Mouse (Mus musculus) MEL (cell line): ENCODE results near the gene Tdp1. TPM values are rescaled to one million over a fixed set of nuclear protein-coding genes. Genes with fewer than 3 reads are reported as not detected.

Experiments used
- DNase-seq: peaks from one replicate; pipeline ENCODE4 v3.0.0; 2011; ENCODE audit warnings: low read depth, low spot score
- H3K27ac ChIP-seq: 2 replicates; pipeline ENCODE4 v1.5.1; 2012; ENCODE audit warnings: low read depth, mild to moderate bottlenecking, control low read depth, low read length, moderate library complexity; ENCODE audit not compliant: control insufficient read depth
- H3K27me3 ChIP-seq, 2 experiments: fragments of 150-350 bp in 1 of 2; sonication (generic) in 1 of 2; 2 replicates each; pipeline ENCODE4 v1.6.1; 2012; ENCODE audit warnings: low read length in 2 of 2, mild to moderate bottlenecking in 2 of 2, improper control_type of control experiment in 1 of 2, moderate library complexity in 1 of 2; ENCODE audit not compliant: insufficient read depth in 2 of 2, control insufficient read depth in 1 of 2
- H3K36me3 ChIP-seq, 2 experiments: 2 replicates each; pipeline ENCODE4 v1.6.1; 2012 to 2014; ENCODE audit warnings: low read length in 2 of 2, improper control_type of control experiment in 1 of 2, inconsistent platforms in 1 of 2, mild to moderate bottlenecking in 1 of 2; ENCODE audit not compliant: insufficient read depth in 2 of 2, control insufficient read depth in 1 of 2
- H3K4me1 ChIP-seq, 2 experiments: fragments of 150-350 bp in 1 of 2; sonication (generic) in 1 of 2; 2 replicates each; pipeline ENCODE4 v1.6.1; 2012; ENCODE audit warnings: low read length in 2 of 2, improper control_type of control experiment in 1 of 2, mild to moderate bottlenecking in 1 of 2; ENCODE audit not compliant: insufficient read depth in 2 of 2, control insufficient read depth in 1 of 2
- H3K4me3 ChIP-seq, 2 experiments: fragments of 150-350 bp in 1 of 2; sonication (generic) in 1 of 2; 2 replicates each; pipeline ENCODE4 v1.5.1; 2012; ENCODE audit warnings: low read depth in 2 of 2, low read length in 2 of 2, mild to moderate bottlenecking in 2 of 2, moderate library complexity in 2 of 2, control low read depth in 1 of 2, improper control_type of control experiment in 1 of 2; ENCODE audit not compliant: control insufficient read depth in 1 of 2, insufficient read depth in 1 of 2
- H3K79me2 ChIP-seq: 2 replicates; pipeline ENCODE4 v1.6.1; 2012; ENCODE audit warnings: mild to moderate bottlenecking, low read length, moderate library complexity; ENCODE audit not compliant: control insufficient read depth, poor library complexity, insufficient read depth
- H3K9ac ChIP-seq: 2 replicates; pipeline ENCODE4 v1.6.1; 2012; ENCODE audit warnings: low read depth, mild to moderate bottlenecking, control low read depth, low read length, moderate library complexity; ENCODE audit not compliant: control insufficient read depth, poor library complexity, severe bottlenecking
- H3K9me3 ChIP-seq: fragments of 150-350 bp; sonication (generic); replicated peaks from 2 replicates; pipeline ENCODE4 v1.6.1; 2012; ENCODE audit warnings: mild to moderate bottlenecking, low read length, improper control_type of control experiment, moderate library complexity; ENCODE audit not compliant: insufficient read depth
- BHLHE40 ChIP-seq: IDR thresholded peaks from 2 replicates; pipeline ENCODE4 v1.6.1; 2012; ENCODE audit warnings: low read depth, mild to moderate bottlenecking, inconsistent platforms, low read length, improper control_type of control experiment, borderline replicate concordance
- CHD1 ChIP-seq: IDR thresholded peaks from 2 replicates; pipeline ENCODE4 v1.6.1; 2012; ENCODE audit warnings: low read depth, mild to moderate bottlenecking, inconsistent platforms, low read length, improper control_type of control experiment
- ETS1 ChIP-seq: IDR thresholded peaks from 2 replicates; pipeline ENCODE4 v1.6.1; 2012; ENCODE audit warnings: low read depth, mild to moderate bottlenecking, inconsistent platforms, low read length, improper control_type of control experiment, moderate library complexity
- GATA1 ChIP-seq: IDR thresholded peaks from 2 replicates; pipeline ENCODE4 v1.6.1; 2011; ENCODE audit warnings: low read depth, low read length, improper control_type of control experiment
- KAT2A ChIP-seq: conservative IDR thresholded peaks from 2 replicates; pipeline ENCODE4 v1.6.1; 2012; ENCODE audit warnings: low read depth, low read length, improper control_type of control experiment, inconsistent platforms
- MAFK ChIP-seq: IDR thresholded peaks from 2 replicates; pipeline ENCODE4 v1.6.1; 2011; ENCODE audit warnings: low read depth, mild to moderate bottlenecking, low read length, improper control_type of control experiment, borderline replicate concordance
- MYB ChIP-seq: IDR thresholded peaks from 2 replicates; pipeline ENCODE4 v1.6.1; 2011; ENCODE audit warnings: mild to moderate bottlenecking, low read depth, low read length, improper control_type of control experiment
- MYC ChIP-seq: IDR thresholded peaks from 2 replicates; pipeline ENCODE4 v1.6.1; 2011; ENCODE audit warnings: low read depth, mild to moderate bottlenecking, low read length, improper control_type of control experiment, moderate library complexity
- NRF1 ChIP-seq: IDR thresholded peaks from 2 replicates; pipeline ENCODE4 v1.6.1; 2014; ENCODE audit warnings: low read depth, mild to moderate bottlenecking, inconsistent platforms, low read length, improper control_type of control experiment, moderate library complexity; ENCODE audit not compliant: poor library complexity, insufficient read depth, severe bottlenecking
- POLR2A ChIP-seq, 2 experiments: IDR thresholded peaks; 2 replicates each; pipeline ENCODE4 v1.6.1; 2011 to 2012; ENCODE audit warnings: low read length in 2 of 2, mild to moderate bottlenecking in 2 of 2, control low read depth in 1 of 2, improper control_type of control experiment in 1 of 2, low read depth in 1 of 2, moderate library complexity in 1 of 2; ENCODE audit not compliant: control insufficient read depth in 1 of 2, insufficient read depth in 1 of 2, poor library complexity in 1 of 2
- RAD21 ChIP-seq: IDR thresholded peaks from 2 replicates; pipeline ENCODE4 v1.6.1; 2011; ENCODE audit warnings: mild to moderate bottlenecking, low read depth, low read length, improper control_type of control experiment
- RCOR1 ChIP-seq: IDR thresholded peaks from 2 replicates; pipeline ENCODE4 v1.6.1; 2012; ENCODE audit warnings: low read depth, mild to moderate bottlenecking, inconsistent platforms, low read length, improper control_type of control experiment
- SIN3A ChIP-seq: IDR thresholded peaks from 2 replicates; pipeline ENCODE4 v1.6.1; 2012; ENCODE audit warnings: low read length, improper control_type of control experiment, inconsistent platforms
- SMC3 ChIP-seq: IDR thresholded peaks from 2 replicates; pipeline ENCODE4 v1.6.1; 2011; ENCODE audit warnings: low read depth, low read length, improper control_type of control experiment
- TBP ChIP-seq: IDR thresholded peaks from 2 replicates; pipeline ENCODE4 v1.8.0; 2011; ENCODE audit warnings: low read depth, low read length, improper control_type of control experiment
- USF1 ChIP-seq: IDR thresholded peaks from 2 replicates; pipeline ENCODE4 v1.6.1; 2014; ENCODE audit warnings: low read depth, mild to moderate bottlenecking, inconsistent platforms, low read length, improper control_type of control experiment, moderate library complexity
- ZMIZ1 ChIP-seq: IDR thresholded peaks from 2 replicates; pipeline ENCODE4 v1.6.1; 2012; ENCODE audit warnings: low read depth, mild to moderate bottlenecking, inconsistent platforms, low read length, improper control_type of control experiment, moderate library complexity
- polyA plus RNA-seq, 2 experiments: library from polyadenylated mRNA; stranded (reverse) in 1 of 2; unstranded in 1 of 2; fragments of >175 nt in 1 of 2; fragments of >200 nt in 1 of 2; gene quantifications; 2 replicates each; pipeline versions ENCODE4 v1.2.1 to v1.2.4; 2012; ENCODE audit warnings: low replicate concordance in 2 of 2, low read depth in 1 of 2; ENCODE audit not compliant: insufficient read length in 2 of 2, insufficient read depth in 1 of 2, missing spikeins in 1 of 2
- total RNA-seq: library from RNA; depleted of rRNA; stranded (reverse); fragments of 300-350 nt; gene quantifications from 2 replicates; pipeline ENCODE4 v1.2.3, GENCODE M21; 2012

The Tdp1 gene
- total and polyA plus RNA-seq, 3 experiments, result 33.2 to 142 (median 94.3) TPM

GRCm38 (mm10) chr12:99885282-99885901 is 1.1 kb downstream of the Tdp1 start:
- Histone ChIP-seq H3K4me3 (peak overlapping the region; percentile 65 to 72), H3K9ac (peak overlapping the region; percentile 84), H3K36me3 (peaks cover 0 to 7% of the 10 kb centered on the region in 2 experiments; a peak in 3 of 4 replicates), H3K27me3 (no peaks in the 10 kb centered on the region), H3K9me3 (no peaks in the 10 kb centered on the region), H3K79me2 (peaks cover 5% of the 10 kb centered on the region), H3K27ac (peak overlapping the region; percentile 58; the same call in 1 of the 2 replicates), H3K4me1 (peaks cover 5 to 10% of the 10 kb centered on the region in 2 experiments)
- TF ChIP-seq SMC3, result no peak
- TF ChIP-seq CHD1, result 0 out of 2 replicates have a peak, but pooled peaks have one; percentile 58
- DNase-seq, result peak; percentile 20

GRCm38 (mm10) chr12:99897846-99898245 is 13.5 kb downstream of the Tdp1 start:
- DNase-seq, result no peak
- Histone ChIP-seq H3K36me3 (peaks cover 0 to 11% of the 10 kb centered on the region in 2 experiments; a peak in 2 of 4 replicates), H3K9me3 (no peaks in the 10 kb centered on the region), H3K4me1 (no peaks in the 10 kb centered on the region), H3K27ac (no peak overlapping the region), H3K27me3 (no peaks in the 10 kb centered on the region), H3K9ac (no peak overlapping the region), H3K4me3 (no peak overlapping the region), H3K79me2 (no peaks in the 10 kb centered on the region)
- TF ChIP-seq RAD21 (no peak), MYC (no peak), POLR2A (IDR thresholded peaks at IDR 0.05; ENCODE audit: control insufficient read depth in 1 of 2, insufficient read depth in 1 of 2, low read depth in 1 of 2, low read length in 2 of 2, poor library complexity in 1 of 2) (no peak), MAFK (no peak), TBP (no peak), USF1 (no peak), BHLHE40 (no peak), SIN3A (no peak), MYB (no peak), ZMIZ1 (no peak), ETS1 (no peak), NRF1 (no peak), KAT2A (no peak), GATA1 (no peak), RCOR1 (no peak)
